Mouse (Mus musculus): ENCODE results near the gene Mxi1. TPM values are rescaled to one million over a fixed set of nuclear protein-coding genes. Genes with fewer than 3 reads are reported as not detected.
"Not testable (repeated sequence)": the region's sequence is repeated elsewhere in the genome, so short reads cannot be mapped to it uniquely, and the experiment has no call there.

The Mxi1 gene
- total RNA-seq, 4 experiments from 2014 or later: 48.9 to 53.6 (median 51.5) TPM

DNA sequence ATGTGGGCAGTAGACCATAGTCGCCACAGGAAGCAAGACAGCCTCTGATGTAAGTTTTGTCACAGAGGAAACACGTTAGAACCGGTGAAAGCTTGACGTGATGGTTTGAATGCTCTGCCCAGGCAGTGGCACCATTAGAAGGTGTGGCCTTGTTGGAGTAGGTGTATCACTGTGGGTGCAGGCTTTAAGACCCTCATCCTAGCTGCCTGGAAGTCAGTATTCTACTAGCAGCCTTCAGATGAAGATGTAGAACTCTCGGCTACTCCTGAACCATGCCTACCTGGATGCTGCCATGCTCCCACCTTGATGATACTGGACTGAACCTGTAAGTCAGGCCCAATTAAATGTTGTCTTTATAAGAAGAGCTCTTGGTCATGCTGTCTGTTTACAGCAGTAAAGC lies 85.5 kb downstream of the Mxi1 start:
- DNase-seq (ENCODE audit: low spot score in 2 of 2): not testable (repeated sequence)

GRCm38 (mm10) chr19:53397451-53398233 lies 87.3 kb downstream of the Mxi1 start:
- no peak for DNase-seq (ENCODE audit: low spot score in 2 of 2)

DNA sequence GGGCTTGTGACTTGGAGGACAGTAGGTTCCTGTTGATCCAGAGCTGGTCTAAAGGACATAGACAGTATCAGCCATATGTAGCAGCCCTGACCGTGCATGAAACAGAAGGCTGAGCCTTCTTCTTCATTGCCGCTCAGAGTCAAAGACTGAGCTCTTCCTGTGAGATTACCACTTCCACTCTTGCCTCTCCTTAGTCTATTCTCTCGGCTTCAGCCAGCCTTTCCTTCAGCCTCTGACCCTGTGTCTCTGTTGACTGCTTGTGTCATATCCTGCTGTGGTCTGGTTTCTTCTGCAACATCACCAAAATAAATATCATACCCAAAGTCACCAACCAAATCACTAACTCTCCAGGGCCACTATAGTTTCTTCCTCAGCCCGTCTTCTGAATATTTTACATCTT lies 88.9 kb downstream of the Mxi1 start:
- no peak for DNase-seq (ENCODE audit: low spot score in 2 of 2)

DNA sequence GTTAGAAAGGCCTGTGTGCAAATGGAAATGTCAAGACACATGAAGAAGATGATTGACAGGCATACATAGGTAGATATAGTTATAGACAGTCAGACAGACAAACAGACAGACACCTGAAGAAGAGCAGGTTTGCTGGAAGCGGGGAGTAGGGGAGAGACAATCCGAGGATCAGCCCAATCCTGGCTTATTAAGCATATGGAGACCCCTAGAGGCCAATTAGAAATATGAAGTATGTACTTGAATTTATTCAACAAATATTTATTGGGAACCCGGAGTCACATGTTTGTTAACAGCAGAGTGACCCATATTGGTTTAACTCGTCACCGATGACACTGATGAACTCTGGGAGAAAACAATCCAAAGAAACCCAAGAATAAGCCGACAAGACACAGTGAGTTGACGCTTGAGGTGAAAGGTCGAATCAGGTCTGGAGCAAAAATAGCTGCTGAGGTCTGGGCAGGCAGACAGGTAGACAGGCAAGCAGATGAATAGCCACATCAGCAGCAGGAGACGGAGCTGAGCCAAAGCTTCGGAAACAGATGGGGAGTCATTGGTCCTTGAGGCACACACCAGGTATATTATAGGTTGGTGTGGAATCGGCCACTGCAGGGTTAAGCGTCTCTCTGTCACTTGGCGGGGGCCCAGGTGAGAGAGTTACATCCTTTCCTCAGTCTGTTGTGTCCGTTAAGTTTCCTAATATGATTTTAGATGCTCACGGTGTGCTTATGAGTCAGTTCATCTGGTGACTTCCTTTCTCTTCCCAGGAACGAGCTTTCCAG lies 90.2 kb downstream of the Mxi1 start:
- no peak for DNase-seq (ENCODE audit: low spot score in 2 of 2)

- no peak for DNase-seq (ENCODE audit: low spot score in 2 of 2)
Measured at GRCm38 (mm10) chr19:53402741-53403432, 92.6 kb downstream of the Mxi1 start.

- no peak for DNase-seq (ENCODE audit: low spot score in 2 of 2)
Measured at GRCm38 (mm10) chr19:53404219-53404836, 94.0 kb downstream of the Mxi1 start.

- DNase-seq (ENCODE audit: low spot score in 2 of 2): no peak
Measured at GRCm38 (mm10) chr19:53404837-53405356, 94.6 kb downstream of the Mxi1 start.

- no peak for DNase-seq (ENCODE audit: low spot score in 2 of 2)
Measured at GRCm38 (mm10) chr19:53405810-53406209, 95.5 kb downstream of the Mxi1 start.

DNA sequence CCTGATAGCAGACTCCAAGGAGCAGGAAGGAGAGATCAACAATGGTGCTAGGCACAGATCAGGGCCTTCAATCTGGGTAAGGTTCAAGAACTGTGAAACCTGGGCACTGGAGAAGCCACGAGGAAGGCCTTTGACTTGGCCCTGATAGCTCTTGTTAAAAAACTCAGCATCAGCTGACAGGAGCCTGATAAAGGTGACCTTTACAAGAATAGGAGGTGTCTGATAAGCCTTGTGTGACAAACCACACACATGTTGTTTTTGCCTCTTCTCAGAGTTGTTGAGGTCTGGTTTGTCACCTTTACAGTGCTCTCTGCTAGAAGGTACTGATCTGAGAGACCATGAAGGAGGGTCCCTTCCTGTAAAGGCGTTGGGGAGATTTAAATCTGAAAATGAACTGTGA lies 97.0 kb downstream of the Mxi1 start:
- DNase-seq (ENCODE audit: low spot score in 2 of 2): no peak

- no peak for DNase-seq (ENCODE audit: low spot score in 2 of 2)
Measured at GRCm38 (mm10) chr19:53408398-53408797, 98.1 kb downstream of the Mxi1 start.

DNA sequence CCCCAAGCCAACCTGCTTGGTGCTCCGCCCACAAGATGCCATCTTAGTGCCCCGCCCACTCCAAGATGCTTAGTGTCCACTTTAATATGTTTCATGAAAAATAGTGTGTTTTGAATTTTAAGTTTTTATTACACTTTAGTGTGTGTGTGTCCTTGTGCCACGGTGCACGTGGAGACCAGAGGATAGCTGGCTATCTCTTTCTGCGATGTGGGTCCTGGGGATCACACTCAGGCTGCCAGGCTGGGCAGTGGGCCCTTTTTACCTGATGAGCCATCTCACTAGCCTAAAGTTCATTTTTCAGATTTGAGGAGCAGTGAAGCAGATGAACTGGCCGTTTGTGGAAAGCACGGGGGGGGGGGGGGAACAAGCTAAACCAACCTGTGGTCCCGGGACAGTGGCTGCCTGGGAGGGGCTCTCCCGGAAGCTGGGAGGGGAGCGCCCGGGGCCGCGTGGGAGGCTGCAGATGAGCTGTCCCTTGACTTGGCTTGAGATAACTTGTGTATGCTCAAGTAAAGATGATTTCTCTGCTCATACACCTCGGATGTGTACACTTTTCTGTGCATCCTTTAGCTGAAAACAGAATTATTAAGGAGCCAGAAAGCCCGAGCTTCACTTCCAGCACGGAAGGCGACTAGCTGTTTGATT lies 99.5 kb downstream of the Mxi1 start:
- no peak for DNase-seq (ENCODE audit: low spot score in 2 of 2)

- DNase-seq (ENCODE audit: low spot score in 2 of 2): no peak
Measured at GRCm38 (mm10) chr19:53412149-53412848, 102.0 kb downstream of the Mxi1 start.

DNA sequence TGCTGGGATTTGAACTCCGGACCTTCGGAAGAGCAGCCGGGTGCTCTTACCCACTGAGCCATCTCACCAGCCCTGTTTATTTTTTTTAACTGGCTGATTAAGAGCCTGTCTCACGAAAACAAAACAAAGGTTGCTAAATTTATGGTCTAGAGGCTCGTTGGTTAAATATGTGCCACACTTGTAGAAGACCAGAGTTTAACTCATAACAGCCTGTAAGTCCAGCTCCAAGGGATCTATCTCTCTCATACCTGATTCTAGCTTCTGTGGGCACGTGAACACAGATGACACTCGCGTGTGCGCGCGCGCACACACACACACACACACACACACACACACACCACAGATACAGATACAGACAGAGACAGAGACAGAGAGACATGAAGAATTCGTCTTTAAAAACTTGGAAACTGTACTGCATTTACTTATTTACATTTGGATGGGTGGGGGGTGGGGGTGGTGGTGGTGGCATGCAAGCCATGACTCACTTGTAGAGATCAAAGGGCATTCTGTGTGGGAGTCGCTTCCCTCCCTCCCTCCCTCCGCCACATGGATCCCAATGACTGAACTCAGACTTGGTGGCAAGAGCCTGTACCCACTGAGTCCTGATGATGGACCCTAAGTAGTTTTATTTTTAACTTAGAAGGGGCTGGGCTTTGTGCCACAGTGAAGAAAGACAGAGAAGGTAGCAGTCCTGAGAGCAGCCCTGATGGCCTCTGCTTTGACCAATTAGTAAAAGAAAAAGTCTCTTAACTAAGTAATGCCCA lies 103.5 kb downstream of the Mxi1 start:
- no peak for DNase-seq (ENCODE audit: low spot score in 2 of 2)

DNA sequence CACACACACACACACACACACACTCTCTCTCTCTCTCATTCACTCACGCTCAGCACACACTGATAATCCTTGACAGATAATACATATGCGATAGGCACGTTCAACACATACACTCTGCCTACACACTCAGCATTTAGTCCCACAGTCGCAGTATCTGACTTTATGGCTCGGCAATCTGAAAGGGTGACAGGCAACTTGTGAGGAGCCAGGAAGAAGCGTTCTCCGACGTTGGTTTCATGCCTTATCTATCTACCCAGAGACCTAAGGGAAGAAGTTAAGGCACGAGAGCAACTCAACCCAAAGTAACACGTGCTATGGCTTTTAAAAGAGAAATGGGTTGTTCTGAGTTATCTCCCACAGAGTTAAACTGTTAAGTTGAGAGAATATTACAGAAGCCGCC lies 104.3 kb downstream of the Mxi1 start:
- no peak for DNase-seq (ENCODE audit: low spot score in 2 of 2)

DNA sequence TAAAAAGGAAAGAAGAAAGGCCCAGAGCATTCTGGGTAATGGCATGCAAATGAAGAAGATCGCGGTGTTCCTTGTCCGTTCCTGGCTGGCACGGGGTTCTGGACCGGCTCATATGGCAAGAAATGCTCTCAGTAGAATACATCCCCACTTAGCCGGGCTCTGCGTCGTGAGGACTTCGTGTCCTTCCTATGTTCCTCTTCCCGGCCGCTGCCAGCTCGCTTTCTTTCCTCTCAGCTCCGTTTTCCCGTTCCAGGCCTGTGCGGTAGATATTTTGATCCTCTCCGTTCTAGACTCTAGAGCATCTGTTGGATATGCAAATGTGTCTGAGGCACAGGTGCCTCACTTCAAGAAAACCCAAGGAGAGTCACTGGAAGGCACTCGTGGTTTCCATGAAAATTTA lies 104.9 kb downstream of the Mxi1 start:
- DNase-seq (ENCODE audit: low spot score in 2 of 2): no peak

GRCm38 (mm10) chr19:53419834-53420233 lies 109.5 kb downstream of the Mxi1 start:
- DNase-seq (ENCODE audit: low spot score in 2 of 2): no peak

DNA sequence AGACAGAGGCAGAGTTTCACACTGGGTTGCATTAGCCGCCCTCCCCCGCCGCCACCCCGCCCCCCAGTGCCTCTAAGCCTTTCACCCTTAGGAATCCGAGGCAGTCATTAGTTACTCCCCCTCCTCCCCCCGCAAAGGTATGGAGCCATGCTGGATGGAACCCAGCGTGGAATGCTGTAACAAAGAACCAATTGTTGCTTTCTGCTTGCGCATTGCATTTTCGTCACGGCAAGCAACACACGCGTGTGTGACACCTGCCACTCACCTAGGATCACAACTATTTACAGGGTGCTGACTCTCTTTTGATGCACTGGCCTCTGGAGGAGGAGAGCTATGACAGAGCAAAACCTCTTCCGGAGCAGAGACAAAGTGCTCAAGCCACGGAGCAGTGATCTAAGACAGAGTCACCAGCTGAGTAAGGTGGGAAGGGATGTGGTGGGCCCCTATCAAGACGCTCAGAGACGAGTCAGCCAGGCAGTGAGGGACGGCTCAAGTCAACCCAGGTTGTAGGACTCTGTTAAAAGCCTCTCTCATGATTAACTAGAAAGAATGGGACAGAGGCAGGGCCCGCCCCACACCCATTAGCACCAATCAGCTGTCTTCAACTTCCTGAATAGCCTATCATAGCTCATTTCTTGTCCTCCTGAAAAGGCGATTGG lies 110.7 kb downstream of the Mxi1 start:
- DNase-seq (ENCODE audit: low spot score in 2 of 2): peak; percentile 35 to 36

DNA sequence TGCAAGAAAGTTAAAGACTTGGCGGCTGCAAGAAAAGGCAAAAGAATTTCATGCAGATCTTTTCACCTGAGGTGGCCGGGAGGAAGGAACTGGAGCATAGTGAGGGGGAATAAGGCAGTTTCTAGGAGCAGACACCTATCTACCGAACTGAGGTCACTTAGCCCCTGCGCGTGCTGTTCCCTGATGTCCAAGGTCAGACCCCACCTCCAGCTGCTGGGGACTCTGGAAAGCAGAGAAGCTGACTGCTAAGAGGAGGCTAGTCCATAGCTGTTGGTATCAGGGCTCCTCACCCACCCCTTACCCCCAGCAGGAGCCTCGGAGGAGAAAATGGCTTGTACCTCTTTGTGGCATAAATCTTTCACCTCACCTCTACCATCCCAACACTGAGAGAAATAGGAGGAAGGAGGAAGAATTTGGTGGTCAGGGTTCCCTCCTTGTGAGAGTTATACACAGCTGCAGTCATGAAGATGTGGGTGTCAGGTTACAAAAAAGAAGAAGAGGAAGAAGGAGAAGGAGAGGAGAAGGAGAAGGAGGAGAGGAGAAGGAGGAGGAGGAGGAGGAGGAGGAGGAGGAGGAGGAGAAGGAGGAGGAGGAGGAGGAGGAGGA lies 111.4 kb downstream of the Mxi1 start:
- no peak for DNase-seq (ENCODE audit: low spot score in 2 of 2)

Data from gastrocnemius, adult 8-10 months (tissue).